Mouse (Mus musculus): ENCODE data around the gene Hmgb3.
A peak's percentile ranks its signal among the peaks of the same experiment; 100 is the strongest.
"Not testable (repeated sequence)": the region's sequence is repeated elsewhere in the genome, so short reads cannot be mapped to it uniquely, and the experiment has no call there.

Hmgb3 gene

GRCm38 (mm10) chrX:71555415-71556114 lies at the start of gene Hmgb3:
Hmgb3 (plus strand) TSS chrX:71555918.
- DNase-seq: peak; percentile 83 to 91

- not testable (repeated sequence) for DNase-seq
Measured at GRCm38 (mm10) chrX:71506591-71506990, 49.1 kb upstream of the Hmgb3 start.

GRCm38 (mm10) chrX:71519252-71519651 lies 36.5 kb upstream of the Hmgb3 start:
- no peak for DNase-seq

DNA sequence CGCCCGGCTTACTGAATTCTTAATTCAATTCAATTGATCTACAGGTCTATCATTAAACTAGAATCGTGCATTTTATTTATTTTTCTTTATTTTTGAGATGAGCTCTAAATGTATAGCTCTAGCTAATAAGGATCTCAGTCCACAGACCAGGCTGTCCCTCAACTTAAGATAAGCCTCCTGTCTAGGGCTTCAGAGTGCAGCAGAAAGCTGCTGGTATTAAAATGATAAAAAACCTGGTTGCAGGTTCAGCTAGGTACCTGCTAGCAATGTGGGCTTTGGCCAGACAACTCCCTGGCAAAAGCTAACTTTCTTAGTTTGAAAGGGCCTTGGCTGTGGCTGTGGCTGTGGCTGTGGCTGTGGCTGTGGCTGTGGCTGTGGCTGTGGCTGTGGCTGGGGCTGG lies 32.8 kb upstream of the Hmgb3 start:
- no peak for DNase-seq

DNA sequence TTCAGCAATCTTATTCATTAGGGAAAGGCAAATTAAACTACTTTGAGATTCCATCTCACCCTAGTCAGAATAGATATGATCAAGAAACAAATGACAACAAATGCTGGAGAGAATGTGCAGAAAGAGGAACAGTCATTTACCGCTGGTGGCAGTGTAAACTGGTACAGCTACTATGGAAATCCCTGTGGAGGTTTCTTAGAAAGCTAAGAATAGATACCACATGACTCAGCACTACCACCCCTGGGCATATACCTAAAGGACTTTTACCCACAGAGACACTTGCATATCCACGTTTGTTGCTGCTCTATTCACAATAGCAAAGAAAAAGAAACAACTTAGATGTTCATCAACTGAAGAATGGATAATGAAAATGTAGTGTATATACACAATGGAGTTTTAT lies 31.4 kb upstream of the Hmgb3 start:
- DNase-seq: no peak

DNA sequence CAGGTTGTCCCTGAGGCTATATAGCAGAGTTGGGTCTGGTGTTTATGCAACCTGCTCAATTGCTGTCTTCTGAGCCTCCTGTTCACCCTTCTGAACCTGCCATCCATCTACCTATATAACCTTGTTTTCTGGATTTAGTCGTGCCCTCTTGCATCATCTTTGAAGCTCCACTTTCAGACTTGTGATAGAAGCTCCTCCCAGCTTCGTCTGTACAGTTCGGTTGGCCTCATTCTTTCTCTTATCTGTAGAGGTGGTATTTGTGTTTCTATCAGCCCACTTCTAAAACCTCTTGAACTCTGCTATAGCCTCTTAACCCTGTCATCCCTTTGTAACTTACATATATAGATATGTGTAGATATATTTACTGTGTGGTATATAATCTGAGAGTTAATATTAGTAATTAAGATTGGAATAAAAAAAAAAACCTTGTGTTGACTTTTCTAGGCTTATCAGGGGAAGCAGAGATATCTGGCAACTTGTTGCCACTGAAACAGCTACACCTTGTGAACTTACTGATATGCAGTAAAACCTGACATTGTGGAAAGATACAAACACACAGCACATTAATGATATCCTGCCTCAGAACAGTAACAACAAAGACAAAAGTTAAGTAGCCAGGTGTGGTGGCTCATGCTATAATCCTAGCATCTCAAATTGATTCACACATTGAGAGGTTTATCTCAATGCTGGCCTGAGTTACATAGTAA lies 30.0 kb upstream of the Hmgb3 start:
- DNase-seq: no peak

DNA sequence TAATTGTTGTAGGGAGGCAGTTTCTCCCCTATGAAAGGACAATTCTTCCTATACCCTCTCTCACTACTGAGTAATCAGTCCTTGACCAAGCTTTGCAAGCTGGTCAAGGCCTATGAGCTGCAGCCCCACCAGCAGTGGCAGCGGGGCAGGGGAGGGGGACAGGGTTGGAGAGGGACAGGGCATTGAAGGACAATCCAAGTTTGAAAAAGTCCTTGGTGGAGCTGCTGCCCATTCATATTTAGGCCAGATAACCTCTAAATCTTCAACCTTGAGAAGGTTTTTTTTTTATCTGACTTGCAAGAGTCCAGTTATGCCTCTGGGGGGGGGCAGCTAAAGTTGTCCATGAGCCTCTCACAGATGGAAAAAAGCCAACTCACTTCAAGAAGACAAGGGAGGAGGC lies 28.3 kb upstream of the Hmgb3 start:
- no peak for DNase-seq

- no peak for DNase-seq
Measured at GRCm38 (mm10) chrX:71528150-71528549, 27.6 kb upstream of the Hmgb3 start.

GRCm38 (mm10) chrX:71528646-71529045 lies 27.1 kb upstream of the Hmgb3 start:
- peak; percentile 14 to 45 for DNase-seq

GRCm38 (mm10) chrX:71532635-71533034 lies 23.1 kb upstream of the Hmgb3 start:
- DNase-seq: no peak

DNA sequence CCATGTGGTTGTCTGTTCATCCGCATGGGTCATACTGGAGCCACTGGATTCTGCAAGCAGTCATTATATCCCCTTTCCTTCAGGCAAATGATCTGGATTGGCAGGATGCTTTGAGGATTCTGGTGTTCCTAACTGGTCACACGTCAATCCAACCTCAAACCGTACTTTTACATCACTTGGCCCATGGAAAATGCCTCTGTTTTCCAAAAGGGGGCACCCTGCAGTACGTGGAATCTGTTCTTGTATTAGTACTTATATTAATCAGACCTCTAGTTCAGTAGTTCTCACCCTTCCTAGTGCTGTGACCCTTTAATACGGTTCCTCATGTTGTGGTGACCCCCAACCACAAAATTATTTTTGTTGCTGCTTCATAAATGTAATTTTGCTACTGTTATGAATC lies 21.6 kb upstream of the Hmgb3 start:
- DNase-seq: no peak

DNA sequence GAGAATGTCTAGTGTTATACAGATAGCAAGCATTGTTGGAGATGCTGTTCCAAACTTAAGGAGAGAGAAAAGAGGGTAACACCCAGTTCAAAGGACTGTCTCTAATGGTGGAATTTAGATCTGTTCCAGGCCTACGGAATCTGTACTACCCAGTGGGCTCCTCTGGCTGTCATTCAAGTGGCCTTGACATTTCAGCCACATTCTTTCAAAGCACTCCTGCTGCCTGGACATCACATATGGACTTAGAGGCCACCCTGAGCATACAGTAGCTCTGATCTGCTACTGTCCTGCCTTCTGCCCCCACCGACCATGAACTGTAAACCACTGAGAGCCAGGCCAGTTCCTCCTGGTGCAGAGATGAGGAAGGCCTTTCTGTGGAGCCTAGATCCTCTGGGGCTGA lies 17.9 kb upstream of the Hmgb3 start:
- DNase-seq: no peak

DNA sequence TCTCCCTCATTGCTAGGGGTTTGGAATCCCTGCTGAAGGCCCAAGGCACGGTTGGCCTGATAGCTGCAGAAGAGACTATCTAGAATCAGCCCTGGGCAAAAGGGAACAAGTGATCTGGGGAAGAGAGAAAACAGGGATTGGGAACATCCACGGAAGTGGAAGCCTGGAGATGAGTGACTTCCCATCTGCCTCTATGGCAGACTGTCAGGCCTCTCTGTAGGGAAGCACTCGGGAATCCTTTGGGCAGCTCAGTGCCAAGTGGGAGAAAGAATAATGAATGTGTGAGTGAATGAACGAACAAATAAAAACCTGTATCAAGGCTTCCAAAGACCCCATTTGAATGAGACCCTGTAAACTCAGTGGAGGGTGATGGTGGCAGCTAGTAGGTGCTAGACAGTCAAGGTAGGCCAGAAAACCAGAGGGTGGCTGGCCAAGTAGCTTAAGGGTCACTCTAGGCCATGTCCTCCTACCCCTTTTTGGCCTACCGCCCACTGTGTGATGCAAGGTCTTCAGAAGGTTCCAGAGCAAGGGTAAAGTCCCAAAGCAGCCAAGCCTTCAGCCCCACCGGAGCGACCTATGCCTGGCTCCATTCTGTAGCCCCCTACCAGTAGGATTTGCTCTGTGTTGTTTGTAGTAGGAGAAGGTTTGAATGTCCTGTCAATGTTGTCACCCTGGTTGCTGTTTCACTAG lies 14.8 kb upstream of the Hmgb3 start:
- DNase-seq: peak in 1 of 2 experiments; percentile 27

- no peak for DNase-seq
Measured at GRCm38 (mm10) chrX:71544731-71545130, 11.0 kb upstream of the Hmgb3 start.

- DNase-seq: no peak
Measured at GRCm38 (mm10) chrX:71545163-71545562, 10.6 kb upstream of the Hmgb3 start.

DNA sequence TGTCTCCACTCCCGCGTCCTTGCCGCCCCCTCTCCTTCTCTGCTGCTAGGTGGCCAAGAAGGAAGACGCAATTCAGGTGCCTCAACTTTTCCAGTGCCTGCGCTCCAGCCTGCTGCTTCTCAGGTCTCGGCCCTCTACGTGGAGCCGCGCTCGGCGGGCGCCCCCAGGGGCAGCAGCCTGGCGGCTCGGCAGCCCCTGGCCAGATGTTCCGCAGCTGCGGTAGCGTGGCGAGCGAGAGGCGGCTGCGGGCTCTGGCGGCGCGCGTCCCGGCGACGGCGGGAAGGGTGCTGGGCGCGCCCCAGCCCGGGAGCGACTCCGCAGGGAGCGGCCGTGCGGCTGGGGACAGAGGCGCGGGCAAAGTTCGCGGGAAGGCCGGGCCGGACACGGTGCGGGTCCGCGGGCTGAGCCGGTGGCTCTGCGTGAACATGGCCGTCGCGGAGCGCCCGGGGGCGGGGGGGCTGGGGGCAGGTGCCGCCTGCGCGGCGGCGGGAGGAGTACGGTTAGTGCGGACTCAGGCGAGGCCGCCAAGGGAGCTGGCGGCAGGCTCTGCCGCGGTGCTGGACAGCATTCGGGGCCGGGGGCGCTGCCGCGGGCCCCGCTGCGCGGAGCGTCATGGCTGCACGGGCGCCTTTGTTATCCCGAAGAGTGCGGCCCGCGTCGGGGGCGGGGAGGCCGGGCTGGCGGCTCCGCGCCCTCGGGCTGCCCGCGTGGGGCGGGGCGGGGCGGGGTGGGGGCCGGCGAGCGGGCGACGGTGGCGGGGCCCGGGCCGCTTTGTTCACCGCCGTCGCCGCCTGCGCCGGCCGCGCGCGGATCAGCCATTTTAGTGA lies 610 bp downstream of the Hmgb3 start:
- DNase-seq: peak; percentile 25 to 52

DNA sequence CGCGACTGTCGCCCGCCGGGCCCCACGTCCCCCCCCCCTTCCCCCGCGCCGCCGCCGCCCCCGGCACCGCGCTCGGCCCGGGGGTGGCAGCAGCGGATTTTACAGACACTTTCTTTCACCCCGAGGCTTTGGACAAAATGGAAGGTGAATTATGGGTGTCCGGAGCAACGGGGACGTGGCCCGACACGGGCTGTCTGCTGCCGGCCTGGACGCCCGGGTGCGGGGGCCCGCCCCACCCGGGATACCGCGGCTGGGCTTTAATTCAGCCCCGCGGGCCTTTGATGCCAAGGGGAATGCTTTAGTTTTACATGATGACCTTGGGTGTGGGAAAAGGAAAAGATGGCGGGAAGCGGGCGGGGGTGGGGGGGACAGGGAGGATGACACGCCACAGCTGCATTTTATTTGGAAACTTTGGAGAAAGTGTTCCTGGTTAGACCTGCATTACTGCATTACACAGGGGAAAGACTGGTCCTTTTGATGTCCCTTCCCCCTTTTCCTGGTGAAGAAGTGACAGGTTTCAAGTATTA lies 1.3 kb downstream of the Hmgb3 start:
- peak; percentile 7 to 30 for DNase-seq

DNA sequence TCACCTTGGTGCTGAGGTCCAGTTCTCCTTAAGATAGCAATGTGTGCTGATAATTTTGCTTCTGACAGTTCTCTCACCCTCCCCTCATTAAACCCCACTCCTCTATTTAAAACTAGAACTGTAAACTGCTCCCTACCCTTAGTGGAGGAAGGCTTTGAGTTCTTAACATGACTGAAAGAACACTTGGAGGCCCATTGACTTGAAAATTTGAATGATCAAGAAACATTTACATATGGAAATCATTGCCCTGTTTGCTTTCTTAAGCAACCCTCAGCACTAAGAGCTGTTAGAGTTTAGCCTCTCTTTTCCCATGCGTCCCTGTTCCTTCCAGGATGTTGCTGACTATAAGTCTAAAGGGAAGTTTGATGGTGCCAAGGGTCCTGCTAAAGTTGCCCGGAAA lies 3.6 kb downstream of the Hmgb3 start:
- DNase-seq: no peak

GRCm38 (mm10) chrX:71560796-71561195 lies 5.1 kb downstream of the Hmgb3 start:
- DNase-seq: no peak

DNA sequence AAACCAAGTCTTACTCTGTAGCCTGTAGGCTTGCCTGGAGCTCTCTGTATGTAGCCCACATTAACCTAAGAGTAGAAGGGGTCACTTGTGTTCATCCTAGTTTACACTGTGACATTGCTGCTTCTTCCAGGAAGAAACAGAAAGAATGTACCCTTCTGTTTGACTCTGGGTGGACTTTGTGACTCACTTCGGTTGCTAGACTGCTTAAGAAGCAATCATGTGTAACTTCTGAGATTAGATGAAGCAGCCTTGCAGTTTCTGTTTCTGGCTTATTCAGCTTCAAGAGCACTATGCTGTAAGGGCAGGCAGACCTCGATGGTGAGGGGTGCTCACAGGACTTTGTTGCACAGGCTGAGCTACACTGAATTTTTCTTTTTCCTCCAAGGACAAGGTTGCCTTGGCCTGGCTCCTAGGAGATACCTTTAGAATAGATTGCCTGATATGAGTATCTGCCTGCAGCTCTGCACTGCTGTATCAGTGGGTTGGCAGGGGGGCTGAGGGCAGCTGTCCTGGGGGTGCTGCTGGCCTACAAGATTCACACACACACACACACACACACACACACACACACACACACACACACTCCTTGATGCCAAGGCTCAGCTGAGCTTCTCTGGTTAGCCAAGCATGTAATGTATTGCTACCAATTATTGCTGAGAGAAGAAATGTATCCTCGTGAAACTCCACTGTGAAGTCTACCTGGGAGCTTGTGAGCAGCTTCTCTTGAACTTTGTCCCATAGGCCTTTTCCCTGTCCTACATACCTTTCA lies 17.6 kb downstream of the Hmgb3 start:
- peak; percentile 8 for DNase-seq

DNA sequence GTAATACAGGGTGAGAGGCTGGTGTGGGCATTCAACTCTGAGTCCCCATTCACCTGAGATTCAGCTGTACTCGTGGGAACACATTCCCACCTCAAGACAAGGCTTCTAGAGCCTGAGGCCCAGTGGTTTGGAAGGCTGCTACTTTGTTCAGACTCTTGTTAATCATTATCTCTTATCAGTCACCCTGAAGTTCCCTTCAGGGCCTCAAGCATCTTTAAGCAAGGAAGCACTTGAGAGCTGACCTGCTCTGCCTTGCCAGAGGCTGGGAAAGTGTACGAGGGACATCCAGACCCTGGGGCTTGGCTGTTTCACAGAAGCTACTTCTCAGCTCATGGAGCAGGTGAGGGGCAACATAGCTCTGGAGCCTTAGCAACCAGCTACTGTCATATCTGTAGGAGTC lies 19.8 kb downstream of the Hmgb3 start:
- DNase-seq: no peak

GRCm38 (mm10) chrX:71589181-71589580 lies 33.5 kb downstream of the Hmgb3 start:
- no peak for DNase-seq

Measured in kidney, postnatal 4 days (tissue).